Mouse (Mus musculus) liver, adult 2 months (tissue): ENCODE results near the gene Cyth1. TPM values are rescaled to one million over a fixed set of nuclear protein-coding genes. Genes with fewer than 3 reads are reported as not detected.
A peak's percentile ranks its signal among the peaks of the same experiment; 100 is the strongest.

Experiments used
- DNase-seq: peaks from one replicate; pipeline ENCODE4 v3.0.0-alpha.2; 2011; ENCODE audit warnings: low read depth, low spot score; ENCODE audit errors: extremely low read depth
- H3K27ac ChIP-seq: fragments of 200-500 bp; replicated peaks from 2 replicates; pipeline ENCODE4 v1.5.1; 2012; ENCODE audit warnings: low read depth, mild to moderate bottlenecking, control low read depth, inconsistent platforms, low read length; ENCODE audit not compliant: insufficient read depth
- H3K27me3 ChIP-seq: fragments of 200-500 bp; 2 replicates; pipeline ENCODE4 v1.6.1; 2012; ENCODE audit warnings: mild to moderate bottlenecking, moderate library complexity, low read length, inconsistent platforms; ENCODE audit not compliant: control insufficient read depth, insufficient read depth
- H3K36me3 ChIP-seq: fragments of 200-500 bp; 2 replicates; pipeline ENCODE4 v1.6.1; 2012; ENCODE audit warnings: low read length, inconsistent platforms; ENCODE audit not compliant: control insufficient read depth, insufficient read depth
- H3K4me1 ChIP-seq: fragments of 200-500 bp; 2 replicates; pipeline ENCODE4 v1.6.1; 2011; ENCODE audit warnings: low read length; ENCODE audit not compliant: control insufficient read depth, insufficient read depth
- H3K4me3 ChIP-seq: fragments of 200-500 bp; 2 replicates; pipeline ENCODE4 v1.5.1; 2011; ENCODE audit warnings: low read depth, mild to moderate bottlenecking, control low read depth, low read length, moderate library complexity; ENCODE audit not compliant: insufficient read depth
- H3K79me2 ChIP-seq: fragments of 200-500 bp; 2 replicates; pipeline ENCODE4 v1.6.1; 2012; ENCODE audit warnings: inconsistent platforms, mild to moderate bottlenecking, low read length, moderate library complexity; ENCODE audit not compliant: control insufficient read depth, insufficient read depth
- H3K9ac ChIP-seq: fragments of 200-500 bp; 2 replicates; pipeline ENCODE4 v1.6.1; 2012; ENCODE audit warnings: low read depth, mild to moderate bottlenecking, control low read depth, inconsistent platforms, low read length
- CTCF ChIP-seq: fragments of 200-500 bp; IDR thresholded peaks from 2 replicates; pipeline ENCODE4 v1.5.1; 2011; ENCODE audit warnings: low read depth, low read length, control low read depth
- POLR2A ChIP-seq: fragments of 200-500 bp; IDR thresholded peaks from 2 replicates; pipeline ENCODE4 v1.6.1; 2011; ENCODE audit warnings: low read length, control low read depth; ENCODE audit not compliant: insufficient read depth; ENCODE audit errors: extremely low read depth
- WGBS: fragments of 180-500 bp; shearing (Covaris S2); methylation state at CpG from one replicate; pipeline ENCODE4 v1.1.7; 2018; 5-methylcytosine and 5-hydroxymethylcytosine counted together
- polyA plus RNA-seq: library from polyadenylated mRNA; depleted of rRNA; stranded (reverse); fragments of >200 nt; gene quantifications from 2 replicates; pipeline ENCODE4 v1.2.3, GENCODE M21; 2012
- total RNA-seq: library from RNA; depleted of rRNA; stranded (reverse); fragments of >200 nt; gene quantifications from 2 replicates; pipeline ENCODE4 v1.2.3, GENCODE M21; 2014

Gene Cyth1
- total and polyA plus RNA-seq, 2 experiments = 14.7 to 32.4 TPM

- H3K27ac ChIP-seq = peak overlapping the region; percentile 81
- peak overlapping the region; percentile 48 for H3K9ac ChIP-seq
- peaks cover 9% of the 10 kb centered on the region; the same call in 1 of the 2 replicates for H3K79me2 ChIP-seq
- peak overlapping the region; percentile 8; the same call in 1 of the 2 replicates for H3K4me3 ChIP-seq
- no peaks in the 10 kb centered on the region for H3K36me3 ChIP-seq
- TF ChIP-seq POLR2A = 0 out of 2 replicates have a peak, but pooled peaks have one; percentile 30
- no peak for TF ChIP-seq CTCF
- DNase-seq = peak; percentile 74
- no peaks in the 10 kb centered on the region for H3K27me3 ChIP-seq
- peaks cover 15% of the 10 kb centered on the region for H3K4me1 ChIP-seq
- under 1% methylated on average over 5 of the region's 5 CpGs for WGBS
Observed at GRCm38 (mm10) chr11:118249012-118249383, 606 bp upstream of the Cyth1 start.

- peaks cover 17% of the 10 kb centered on the region for H3K4me1 ChIP-seq
- peak; percentile 78 for DNase-seq
- peaks cover 16% of the 10 kb centered on the region; the same call in 1 of the 2 replicates for H3K79me2 ChIP-seq
- peak overlapping the region; percentile 79 for H3K4me3 ChIP-seq
- H3K27me3 ChIP-seq = no peaks in the 10 kb centered on the region
- peak overlapping the region; percentile 77 for H3K27ac ChIP-seq
- under 1% methylated on average over 43 of the region's 43 CpGs for WGBS
- TF ChIP-seq CTCF (no peak), POLR2A (no peak)
- H3K9ac ChIP-seq = peak overlapping the region; percentile 93
- H3K36me3 ChIP-seq = no peaks in the 10 kb centered on the region
Observed at GRCm38 (mm10) chr11:118247359-118248095, 865 bp downstream of the Cyth1 start.

GRCm38 (mm10) chr11:118246724-118247123, 1.7 kb downstream of the Cyth1 start:
- no peak for DNase-seq

GRCm38 (mm10) chr11:118245130-118245529, 3.3 kb downstream of the Cyth1 start:
- H3K4me1 ChIP-seq = peaks cover 28% of the 10 kb centered on the region

More at GRCm38 (mm10) chr11:118246724-118247123, 1.7 kb downstream of the Cyth1 start:
- Histone ChIP-seq H3K27me3 (no peaks in the 10 kb centered on the region), H3K9ac (peak overlapping the region; percentile 93), H3K4me1 (peaks cover 22% of the 10 kb centered on the region), H3K4me3 (peak overlapping the region; percentile 79; the same call in 1 of the 2 replicates), H3K27ac (peak overlapping the region; percentile 77), H3K79me2 (peaks cover 24% of the 10 kb centered on the region; the same call in 1 of the 2 replicates), H3K36me3 (no peaks in the 10 kb centered on the region)
- WGBS = 34% methylated on average over 5 of the region's 5 CpGs
- TF ChIP-seq POLR2A = no peak
- TF ChIP-seq CTCF = no peak

GRCm38 (mm10) chr11:118243627-118244261, 4.6 kb downstream of the Cyth1 start:
- DNase-seq = no peak
- Histone ChIP-seq H3K27me3 (no peaks in the 10 kb centered on the region), H3K4me3 (no peak overlapping the region), H3K9ac (no peak overlapping the region), H3K27ac (no peak overlapping the region), H3K36me3 (no peaks in the 10 kb centered on the region), H3K4me1 (peaks cover 35% of the 10 kb centered on the region), H3K79me2 (peaks cover 48% of the 10 kb centered on the region)
- TF ChIP-seq CTCF (no peak), POLR2A (no peak)
- 92% methylated on average over 6 of the region's 6 CpGs for WGBS

More at GRCm38 (mm10) chr11:118245130-118245529, 3.3 kb downstream of the Cyth1 start:
- no peak overlapping the region for H3K4me3 ChIP-seq
- no peak overlapping the region for H3K27ac ChIP-seq
- H3K9ac ChIP-seq = no peak overlapping the region
- no peaks in the 10 kb centered on the region for H3K36me3 ChIP-seq
- peaks cover 36% of the 10 kb centered on the region for H3K79me2 ChIP-seq
- DNase-seq = no peak
- 42% methylated on average over 2 of the region's 2 CpGs for WGBS
- no peak for TF ChIP-seq POLR2A
- TF ChIP-seq CTCF = no peak
- H3K27me3 ChIP-seq = no peaks in the 10 kb centered on the region
